Mouse (Mus musculus): Measurements from ENCODE around the gene Trmt10a. TPM values are rescaled to one million over a fixed set of nuclear protein-coding genes. Genes with fewer than 3 reads are reported as not detected.
A peak's percentile ranks its signal among the peaks of the same experiment; 100 is the strongest.

The Trmt10a gene
- total and polyA plus RNA-seq, 3 experiments, result 4.6 to 24.9 (median 15.9) TPM

DNA sequence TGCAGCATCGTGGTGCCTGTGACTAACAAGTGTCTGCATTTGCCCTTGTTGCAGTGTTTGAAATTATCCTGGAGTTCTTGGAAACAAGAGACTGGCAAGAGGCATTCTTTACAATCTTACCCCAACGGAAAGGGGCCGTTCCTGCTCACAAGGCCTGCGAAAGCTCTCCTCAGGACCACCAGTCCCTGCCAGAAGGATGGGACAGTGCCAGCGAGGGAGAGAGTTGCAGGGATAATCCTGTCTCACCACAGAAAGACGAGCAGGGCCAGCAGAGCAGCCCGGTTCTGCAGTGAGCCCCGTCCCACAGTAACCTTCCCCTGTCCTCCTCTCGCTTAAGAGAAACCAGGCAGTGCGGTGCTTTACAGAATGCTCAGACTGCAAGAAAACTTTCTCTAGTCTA lies 13.4 kb downstream of the Trmt10a start:
- ATAC-seq (ENCODE audit: extremely low read depth, insufficient number of reproducible peaks, low FRiP score, poor library complexity, severe bottlenecking) (no peak), DNase-seq (ENCODE audit: low spot score) (no peak)
- no peak for TF ChIP-seq GATA1 (IDR thresholded peaks at IDR 0.05; ENCODE audit: borderline replicate concordance, low read length)
- TF ChIP-seq GATA2 (IDR thresholded peaks at IDR 0.05; ENCODE audit: borderline replicate concordance, low read depth, low read length), result no peak
- no peak for TF ChIP-seq POLR2AphosphoS5 (IDR thresholded peaks at IDR 0.05; ENCODE audit: insufficient replicate concordance, low read depth, low read length)
- no peak for TF ChIP-seq TAL1 (conservative IDR thresholded peaks at IDR 0.05; ENCODE audit: low read depth, low read length)
- TF ChIP-seq CTCF (IDR thresholded peaks at IDR 0.05; ENCODE audit: low read depth, low read length), result no peak
- Histone ChIP-seq H3K4me1 (ENCODE audit: insufficient read depth, low read depth, low read length) (no peaks in the 10 kb centered on the region), H3K27me3 (ENCODE audit: insufficient read depth, low read length) (no peaks in the 10 kb centered on the region), H3K4me3 (ENCODE audit: low read depth, low read length) (no peak overlapping the region), H3K36me3 (replicated peaks) (peaks cover 62% of the 10 kb centered on the region), H3K9me3 (replicated peaks) (no peaks in the 10 kb centered on the region)

- H3K27me3 ChIP-seq (ENCODE audit: insufficient read depth, low read length), result peaks cover 3% of the 10 kb centered on the region
- peaks cover 2% of the 10 kb centered on the region; the same call in 1 of the 2 replicates for H3K4me1 ChIP-seq (ENCODE audit: insufficient read depth, low read depth, low read length)
- H3K4me3 ChIP-seq (ENCODE audit: low read depth, low read length), result no peak overlapping the region
- ATAC-seq (ENCODE audit: extremely low read depth, insufficient number of reproducible peaks, low FRiP score, poor library complexity, severe bottlenecking), result no peak
- TF ChIP-seq GATA2 (IDR thresholded peaks at IDR 0.05; ENCODE audit: borderline replicate concordance, low read depth, low read length), result no peak
- peaks cover 22% of the 10 kb centered on the region for H3K36me3 ChIP-seq (replicated peaks)
- DNase-seq (ENCODE audit: low spot score), result no peak
- H3K9me3 ChIP-seq (replicated peaks), result no peaks in the 10 kb centered on the region
Observed at GRCm38 (mm10) chr3:138161623-138162022, 18.4 kb downstream of the Trmt10a start.

- Histone ChIP-seq H3K27me3 (ENCODE audit: insufficient read depth, low read length) (peaks cover 3% of the 10 kb centered on the region), H3K4me1 (ENCODE audit: insufficient read depth, low read depth, low read length) (peaks cover 2% of the 10 kb centered on the region; the same call in 1 of the 2 replicates), H3K9me3 (replicated peaks) (no peaks in the 10 kb centered on the region), H3K36me3 (replicated peaks) (peaks cover 19% of the 10 kb centered on the region), H3K4me3 (ENCODE audit: low read depth, low read length) (no peak overlapping the region)
- DNase-seq (ENCODE audit: low spot score) (no peak), ATAC-seq (ENCODE audit: extremely low read depth, insufficient number of reproducible peaks, low FRiP score, poor library complexity, severe bottlenecking) (no peak)
- TF ChIP-seq CTCF (IDR thresholded peaks at IDR 0.05; ENCODE audit: low read depth, low read length) (no peak), TAL1 (conservative IDR thresholded peaks at IDR 0.05; ENCODE audit: low read depth, low read length) (no peak), GATA1 (IDR thresholded peaks at IDR 0.05; ENCODE audit: borderline replicate concordance, low read length) (no peak), POLR2AphosphoS5 (IDR thresholded peaks at IDR 0.05; ENCODE audit: insufficient replicate concordance, low read depth, low read length) (no peak), GATA2 (IDR thresholded peaks at IDR 0.05; ENCODE audit: borderline replicate concordance, low read depth, low read length) (no peak)
Observed at GRCm38 (mm10) chr3:138162553-138163183, 19.4 kb downstream of the Trmt10a start.

DNA sequence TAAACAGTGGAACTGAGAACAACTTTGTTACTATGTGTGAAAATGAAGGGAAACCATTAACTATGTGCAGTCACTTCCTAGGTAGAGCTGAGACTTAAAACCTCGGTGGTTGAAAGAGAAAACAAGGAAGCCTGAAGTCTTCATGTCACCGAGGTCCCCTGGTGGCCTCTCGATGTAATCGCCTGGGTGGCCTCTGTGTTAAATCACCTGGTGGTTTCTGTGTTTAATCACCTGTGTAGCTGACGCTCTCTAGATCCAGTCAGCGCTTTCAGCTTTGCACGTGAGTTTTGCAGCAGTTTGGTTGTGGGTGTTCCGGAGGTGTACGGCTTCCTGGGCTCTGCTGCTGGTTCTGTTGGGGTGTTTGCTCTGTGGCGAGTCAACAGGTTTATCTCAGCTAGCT lies 30.0 kb downstream of the Trmt10a start:
- H3K36me3 ChIP-seq (replicated peaks), result no peaks in the 10 kb centered on the region
- no peaks in the 10 kb centered on the region for H3K9me3 ChIP-seq (replicated peaks)
- TF ChIP-seq GATA2 (IDR thresholded peaks at IDR 0.05; ENCODE audit: borderline replicate concordance, low read depth, low read length), result no peak
- no peak for TF ChIP-seq CTCF (IDR thresholded peaks at IDR 0.05; ENCODE audit: low read depth, low read length)
- TF ChIP-seq TAL1 (conservative IDR thresholded peaks at IDR 0.05; ENCODE audit: low read depth, low read length), result no peak
- TF ChIP-seq POLR2AphosphoS5 (IDR thresholded peaks at IDR 0.05; ENCODE audit: insufficient replicate concordance, low read depth, low read length), result no peak
- no peak for TF ChIP-seq GATA1 (IDR thresholded peaks at IDR 0.05; ENCODE audit: borderline replicate concordance, low read length)
- ATAC-seq (ENCODE audit: extremely low read depth, insufficient number of reproducible peaks, low FRiP score, poor library complexity, severe bottlenecking) (no peak), DNase-seq (ENCODE audit: low spot score) (no peak)
- H3K27me3 ChIP-seq (ENCODE audit: insufficient read depth, low read length), result peaks cover 28% of the 10 kb centered on the region
- H3K4me3 ChIP-seq (ENCODE audit: low read depth, low read length), result no peak overlapping the region
- H3K4me1 ChIP-seq (ENCODE audit: insufficient read depth, low read depth, low read length), result no peaks in the 10 kb centered on the region

GRCm38 (mm10) chr3:138175551-138175950 lies 32.3 kb downstream of the Trmt10a start:
- no peaks in the 10 kb centered on the region for H3K4me1 ChIP-seq (ENCODE audit: insufficient read depth, low read depth, low read length)
- peaks cover 33% of the 10 kb centered on the region for H3K27me3 ChIP-seq (ENCODE audit: insufficient read depth, low read length)
- TF ChIP-seq TAL1 (conservative IDR thresholded peaks at IDR 0.05; ENCODE audit: low read depth, low read length) (no peak), GATA2 (IDR thresholded peaks at IDR 0.05; ENCODE audit: borderline replicate concordance, low read depth, low read length) (no peak), GATA1 (IDR thresholded peaks at IDR 0.05; ENCODE audit: borderline replicate concordance, low read length) (no peak), CTCF (IDR thresholded peaks at IDR 0.05; ENCODE audit: low read depth, low read length) (no peak), POLR2AphosphoS5 (IDR thresholded peaks at IDR 0.05; ENCODE audit: insufficient replicate concordance, low read depth, low read length) (no peak)
- no peaks in the 10 kb centered on the region for H3K36me3 ChIP-seq (replicated peaks)
- H3K9me3 ChIP-seq (replicated peaks), result no peaks in the 10 kb centered on the region
- no peak for ATAC-seq (ENCODE audit: extremely low read depth, insufficient number of reproducible peaks, low FRiP score, poor library complexity, severe bottlenecking)
- no peak for DNase-seq (ENCODE audit: low spot score)
- H3K4me3 ChIP-seq (ENCODE audit: low read depth, low read length), result no peak overlapping the region

DNA sequence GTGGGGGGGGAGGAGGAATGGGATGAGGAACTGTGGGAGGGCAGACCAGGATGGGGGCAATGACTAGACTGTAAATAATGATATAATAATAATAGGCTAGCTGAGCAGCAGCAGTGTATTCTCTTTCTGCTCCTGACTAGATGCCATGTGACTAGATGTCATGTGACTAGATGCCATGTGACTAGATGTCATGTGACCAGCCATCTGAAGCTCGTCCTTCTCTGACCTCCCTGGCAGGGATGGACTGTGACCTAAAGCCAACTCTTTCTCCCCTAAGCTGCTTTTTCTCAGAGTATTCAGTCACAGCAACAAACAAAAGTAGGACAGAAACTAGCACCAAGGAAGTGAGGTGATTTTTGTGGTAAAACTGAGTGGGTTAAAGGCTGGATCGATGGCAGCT lies 38.8 kb downstream of the Trmt10a start:
- H3K4me1 ChIP-seq (ENCODE audit: insufficient read depth, low read depth, low read length), result 0 out of 2 replicates have a peak, but pooled peaks cover 3% of the 10 kb centered on the region
- ATAC-seq (ENCODE audit: extremely low read depth, insufficient number of reproducible peaks, low FRiP score, poor library complexity, severe bottlenecking), result peak; percentile 28; the same call in 1 of the 2 replicates
- TF ChIP-seq POLR2AphosphoS5 (IDR thresholded peaks at IDR 0.05; ENCODE audit: insufficient replicate concordance, low read depth, low read length) (no peak), GATA2 (IDR thresholded peaks at IDR 0.05; ENCODE audit: borderline replicate concordance, low read depth, low read length) (no peak), TAL1 (conservative IDR thresholded peaks at IDR 0.05; ENCODE audit: low read depth, low read length) (no peak), CTCF (IDR thresholded peaks at IDR 0.05; ENCODE audit: low read depth, low read length) (no peak), GATA1 (IDR thresholded peaks at IDR 0.05; ENCODE audit: borderline replicate concordance, low read length) (no peak)
- no peaks in the 10 kb centered on the region for H3K36me3 ChIP-seq (replicated peaks)
- peaks cover 19% of the 10 kb centered on the region for H3K27me3 ChIP-seq (ENCODE audit: insufficient read depth, low read length)
- no peak for DNase-seq (ENCODE audit: low spot score)
- H3K9me3 ChIP-seq (replicated peaks), result no peaks in the 10 kb centered on the region
- no peak overlapping the region for H3K4me3 ChIP-seq (ENCODE audit: low read depth, low read length)
